Mouse (Mus musculus): ENCODE results near the gene Hist1h2bb. TPM values are rescaled to one million over a fixed set of nuclear protein-coding genes. Genes with fewer than 3 reads are reported as not detected.

The Hist1h2bb gene
- total and polyA plus RNA-seq, 3 experiments: 0.53 to 2,852 (median 54.6) TPM

- peaks cover 3 to 31% of the 10 kb centered on the region in 2 experiments; a peak in 3 of 4 replicates for H3K4me1 ChIP-seq (ENCODE audit: control insufficient read depth in 1 of 2, insufficient read depth in 2 of 2)
- peak within 1 kb of the TSS; percentile 98 for H3K4me2 ChIP-seq (ENCODE audit: insufficient read depth, low read depth, poor library complexity, severe bottlenecking)
- DNase-seq (ENCODE audit: extremely low read depth): peak; percentile 95
- H3K27me3 ChIP-seq (replicated peaks): no peaks in the 10 kb centered on the region
- TF ChIP-seq ZMIZ1 (IDR thresholded peaks at IDR 0.05; ENCODE audit: low read depth, low read length) (peak; percentile 100), GABPA (IDR thresholded peaks at IDR 0.05; ENCODE audit: insufficient replicate concordance, low read depth, low read length) (no peak), TCF12 (IDR thresholded peaks at IDR 0.05; ENCODE audit: low read depth, low read length) (peak; percentile 86), NELFE (IDR thresholded peaks at IDR 0.05; ENCODE audit: low read depth, low read length) (peak; percentile 100), SMC3 (IDR thresholded peaks at IDR 0.05; ENCODE audit: low read depth, low read length) (no peak), MAX (IDR thresholded peaks at IDR 0.05; ENCODE audit: low read length) (0 out of 2 replicates have a peak, but pooled peaks have one; percentile 8), ELF1 (IDR thresholded peaks at IDR 0.05; ENCODE audit: low read depth, low read length) (no peak), ZNF384 (IDR thresholded peaks at IDR 0.05; ENCODE audit: low read depth, low read length) (no peak), UBTF (IDR thresholded peaks at IDR 0.05; ENCODE audit: low read depth, low read length) (peak; percentile 98), RAD21 (IDR thresholded peaks at IDR 0.05; ENCODE audit: low read depth, low read length) (no peak), USF1 (IDR thresholded peaks at IDR 0.05; ENCODE audit: low read depth, low read length) (no peak), SIN3A (IDR thresholded peaks at IDR 0.05; ENCODE audit: low read length) (peak; percentile 79), KAT2A (IDR thresholded peaks at IDR 0.05; ENCODE audit: insufficient replicate concordance, low read length) (no peak), CTCF (conservative IDR thresholded peaks at IDR 0.05 in 1 of 2, IDR thresholded peaks at IDR 0.05 in 1 of 2; ENCODE audit: low read depth in 2 of 2, low read length in 2 of 2) (no peak), RCOR1 (conservative IDR thresholded peaks at IDR 0.05; ENCODE audit: low read depth, low read length) (peak; percentile 23; the same call in 1 of the 2 replicates), IRF4 (IDR thresholded peaks at IDR 0.05; ENCODE audit: low read depth, low read length) (peak; percentile 5; the same call in 1 of the 2 replicates), CHD2 (IDR thresholded peaks at IDR 0.05; ENCODE audit: low read length) (no peak), BHLHE40 (IDR thresholded peaks at IDR 0.05; ENCODE audit: low read depth, low read length) (no peak), MXI1 (IDR thresholded peaks at IDR 0.05; ENCODE audit: low read depth, low read length) (peak; percentile 32), TBP (conservative IDR thresholded peaks at IDR 0.05; ENCODE audit: low read depth, low read length) (peak; percentile 99), MAZ (IDR thresholded peaks at IDR 0.05; ENCODE audit: low read depth, low read length) (0 out of 2 replicates have a peak, but pooled peaks have one; percentile 24), HCFC1 (IDR thresholded peaks at IDR 0.05; ENCODE audit: low read depth, low read length) (peak; percentile 72), EP300 (IDR thresholded peaks at IDR 0.05; ENCODE audit: low read length) (no peak), PAX5 (IDR thresholded peaks at IDR 0.05; ENCODE audit: low read length) (no peak), JUN (IDR thresholded peaks at IDR 0.05; ENCODE audit: insufficient read depth, low read depth, low read length) (no peak), MEF2A (IDR thresholded peaks at IDR 0.05; ENCODE audit: borderline replicate concordance, low read depth, low read length) (0 out of 2 replicates have a peak, but pooled peaks have one; percentile 58), JUND (conservative IDR thresholded peaks at IDR 0.05; ENCODE audit: low read depth, low read length) (no peak), CHD1 (IDR thresholded peaks at IDR 0.05; ENCODE audit: low read depth, low read length) (no peak; the same call in 1 of the 2 replicates), MAFK (IDR thresholded peaks at IDR 0.05; ENCODE audit: insufficient replicate concordance, low read length) (no peak), POLR2AphosphoS2 (IDR thresholded peaks at IDR 0.05; ENCODE audit: low read depth, low read length) (peak; percentile 92), ZKSCAN1 (IDR thresholded peaks at IDR 0.05; ENCODE audit: borderline replicate concordance, low read depth, low read length) (no peak), E2F4 (IDR thresholded peaks at IDR 0.05; ENCODE audit: insufficient replicate concordance, low read depth, low read length) (no peak), USF2 (conservative IDR thresholded peaks at IDR 0.05; ENCODE audit: low read depth, low read length) (peak; percentile 58; the same call in 1 of the 2 replicates), NRF1 (IDR thresholded peaks at IDR 0.05; ENCODE audit: low read depth, low read length) (0 out of 2 replicates have a peak, but pooled peaks have one; percentile 4), ZC3H11A (IDR thresholded peaks at IDR 0.05; ENCODE audit: low read depth, low read length) (no peak), POLR2A (IDR thresholded peaks at IDR 0.05; ENCODE audit: low read depth, low read length) (peak; percentile 97), ETS1 (conservative IDR thresholded peaks at IDR 0.05; ENCODE audit: low read depth, low read length) (no peak), MYC (IDR thresholded peaks at IDR 0.05; ENCODE audit: low read depth, low read length) (0 out of 2 replicates have a peak, but pooled peaks have one; percentile 3)
- in situ Hi-C loops (cut with MboI; ENCODE audit: low pct_ligation_motif_present, low pct_unique_long_range_greater_than_20kb, low sequenced_read_pairs): loop anchor here (25.0 kb wide), 1 partner anchor 1726 kb away; the partner anchor contains the start of genes Hist1h2ag, Hist1h2ah, Hist1h2bj and Hist1h2bk
- H3K79me2 ChIP-seq (replicated peaks; ENCODE audit: control insufficient read depth, extremely low read depth, insufficient read depth, poor library complexity, severe bottlenecking): no peaks in the 10 kb centered on the region
- H3K27ac ChIP-seq (ENCODE audit: insufficient read depth, low read depth): peak within 1 kb of the TSS; percentile 88
- peak within 1 kb of the TSS; percentile 99 for H3K9ac ChIP-seq (ENCODE audit: insufficient read depth, low read depth)
- H3K4me3 ChIP-seq (replicated peaks in 1 of 3; ENCODE audit: low read depth in 2 of 3, low read length in 2 of 3, poor library complexity in 1 of 3): peak within 1 kb of the TSS; percentile 6 to 59 (median 47)
- H3K36me3 ChIP-seq (replicated peaks in 1 of 2; ENCODE audit: control insufficient read depth in 1 of 2, insufficient read depth in 1 of 2, low read length in 1 of 2): no peaks in the 10 kb centered on the region
- dilution Hi-C loops (cut with MboI; ENCODE audit: extremely low pct_ligation_motif_present, extremely low pct_unique_long_range_greater_than_20kb, low sequenced_read_pairs): no loop called here
- no peaks in the 10 kb centered on the region for H3K9me3 ChIP-seq (replicated peaks; ENCODE audit: low read length)
Observed at GRCm38 (mm10) chr13:23763586-23764323, 17.2 kb downstream of the Hist1h2bb start, which contains the start of gene Hist1h1a. TSS of gene Hist1h1a (plus strand) at chr13:23763666.
